Mouse (Mus musculus) CH12.LX (cell line): ENCODE data around the gene Pllp. TPM values are rescaled to one million over a fixed set of nuclear protein-coding genes. Genes with fewer than 3 reads are reported as not detected.
A peak's percentile ranks its signal among the peaks of the same experiment; 100 is the strongest.

ENCODE experiments used
- DNase-seq: peaks from one replicate; pipeline ENCODE4 v3.0.0-alpha.2; 2013; ENCODE audit errors: extremely low read depth
- H3K27ac ChIP-seq: 2 replicates; pipeline ENCODE4 v1.5.1; 2012; ENCODE audit warnings: low read depth, mild to moderate bottlenecking, control low read depth, moderate library complexity; ENCODE audit not compliant: insufficient read depth
- H3K27me3 ChIP-seq: replicated peaks from 2 replicates; pipeline ENCODE3; 2012; ENCODE audit warnings: inconsistent platforms
- H3K36me3 ChIP-seq, 2 experiments: replicated peaks in 1 of 2; 2 replicates each; pipeline versions ENCODE3 to v1.6.1; 2012; ENCODE audit warnings: inconsistent platforms in 1 of 2, low read length in 1 of 2, mild to moderate bottlenecking in 1 of 2, mixed read lengths in 1 of 2, moderate library complexity in 1 of 2; ENCODE audit not compliant: control insufficient read depth in 1 of 2, insufficient read depth in 1 of 2
- H3K4me1 ChIP-seq, 2 experiments: 2 replicates each; pipeline ENCODE4 v1.6.1; 2012; ENCODE audit warnings: inconsistent platforms in 1 of 2, moderate library complexity in 1 of 2; ENCODE audit not compliant: insufficient read depth in 2 of 2, control insufficient read depth in 1 of 2
- H3K4me2 ChIP-seq: 2 replicates; pipeline ENCODE4 v1.6.1; 2012; ENCODE audit warnings: low read depth, mild to moderate bottlenecking, control low read depth; ENCODE audit not compliant: poor library complexity, insufficient read depth, severe bottlenecking
- H3K4me3 ChIP-seq, 3 experiments: fragments of 150-350 bp in 1 of 3; sonication (generic) in 1 of 3; replicated peaks in 1 of 3; 2 replicates each; pipeline versions ENCODE3 to v1.5.1; 2011 to 2012; ENCODE audit warnings: low read depth in 2 of 3, low read length in 2 of 3, mild to moderate bottlenecking in 2 of 3, moderate library complexity in 2 of 3, control low read depth in 1 of 3, improper control_type of control experiment in 1 of 3, inconsistent platforms in 1 of 3, mixed read lengths in 1 of 3; ENCODE audit not compliant: poor library complexity in 1 of 3
- H3K79me2 ChIP-seq: replicated peaks from 2 replicates; pipeline ENCODE4 v1.6.1; 2012; ENCODE audit warnings: mild to moderate bottlenecking, moderate library complexity; ENCODE audit not compliant: control insufficient read depth, poor library complexity, insufficient read depth, severe bottlenecking; ENCODE audit errors: extremely low read depth
- H3K9ac ChIP-seq: 2 replicates; pipeline ENCODE4 v1.6.1; 2012; ENCODE audit warnings: low read depth, mild to moderate bottlenecking, control low read depth, moderate library complexity; ENCODE audit not compliant: insufficient read depth
- H3K9me3 ChIP-seq: replicated peaks from 2 replicates; pipeline ENCODE3; 2012; ENCODE audit warnings: low read length, inconsistent platforms, mixed read lengths
- BHLHE40 ChIP-seq: IDR thresholded peaks from 2 replicates; pipeline ENCODE4 v1.6.1; 2011; ENCODE audit warnings: mild to moderate bottlenecking, low read depth, low read length, improper control_type of control experiment
- CHD1 ChIP-seq: IDR thresholded peaks from 2 replicates; pipeline ENCODE4 v1.6.1; 2012; ENCODE audit warnings: low read depth, low read length, improper control_type of control experiment, inconsistent platforms
- CHD2 ChIP-seq: IDR thresholded peaks from 2 replicates; pipeline ENCODE4 v1.6.1; 2011; ENCODE audit warnings: low read length, improper control_type of control experiment
- E2F4 ChIP-seq: IDR thresholded peaks from 2 replicates; pipeline ENCODE4 v1.6.1; 2011; ENCODE audit warnings: low read depth, low read length, improper control_type of control experiment; ENCODE audit not compliant: insufficient replicate concordance
- EP300 ChIP-seq: IDR thresholded peaks from 2 replicates; pipeline ENCODE4 v1.6.1; 2011; ENCODE audit warnings: low read length, improper control_type of control experiment
- ETS1 ChIP-seq: conservative IDR thresholded peaks from 2 replicates; pipeline ENCODE4 v1.6.1; 2012; ENCODE audit warnings: low read depth, mild to moderate bottlenecking, inconsistent platforms, low read length, improper control_type of control experiment, moderate library complexity
- IRF4 ChIP-seq: IDR thresholded peaks from 2 replicates; pipeline ENCODE4 v1.6.1; 2014; ENCODE audit warnings: low read depth, mild to moderate bottlenecking, inconsistent platforms, low read length, improper control_type of control experiment
- MAFK ChIP-seq: IDR thresholded peaks from 2 replicates; pipeline ENCODE4 v1.6.1; 2011; ENCODE audit warnings: low read length, improper control_type of control experiment; ENCODE audit not compliant: insufficient replicate concordance
- MAX ChIP-seq: IDR thresholded peaks from 2 replicates; pipeline ENCODE4 v1.6.1; 2011; ENCODE audit warnings: low read length, improper control_type of control experiment
- MAZ ChIP-seq: IDR thresholded peaks from 2 replicates; pipeline ENCODE4 v1.6.1; 2012; ENCODE audit warnings: low read depth, mild to moderate bottlenecking, inconsistent platforms, low read length, improper control_type of control experiment, moderate library complexity
- MEF2A ChIP-seq: IDR thresholded peaks from 2 replicates; pipeline ENCODE4 v1.6.1; 2014; ENCODE audit warnings: low read depth, mild to moderate bottlenecking, inconsistent platforms, low read length, improper control_type of control experiment, borderline replicate concordance
- MXI1 ChIP-seq: IDR thresholded peaks from 2 replicates; pipeline ENCODE4 v1.6.1; 2011; ENCODE audit warnings: mild to moderate bottlenecking, low read depth, low read length, improper control_type of control experiment
- MYC ChIP-seq: IDR thresholded peaks from 2 replicates; pipeline ENCODE4 v1.6.1; 2011; ENCODE audit warnings: low read depth, mild to moderate bottlenecking, improper control_type of control experiment, low read length
- PAX5 ChIP-seq: IDR thresholded peaks from 2 replicates; pipeline ENCODE4 v1.6.1; 2012; ENCODE audit warnings: low read length, inconsistent platforms, mixed read lengths
- POLR2AphosphoS2 ChIP-seq: IDR thresholded peaks from 2 replicates; pipeline ENCODE4 v1.6.1; 2011; ENCODE audit warnings: low read depth, low read length, improper control_type of control experiment
- RAD21 ChIP-seq: IDR thresholded peaks from 2 replicates; pipeline ENCODE4 v1.6.1; 2011; ENCODE audit warnings: low read depth, mild to moderate bottlenecking, low read length, improper control_type of control experiment, moderate library complexity
- RCOR1 ChIP-seq: conservative IDR thresholded peaks from 2 replicates; pipeline ENCODE4 v1.6.1; 2012; ENCODE audit warnings: low read depth, mild to moderate bottlenecking, inconsistent platforms, low read length, improper control_type of control experiment
- TBP ChIP-seq: conservative IDR thresholded peaks from 2 replicates; pipeline ENCODE4 v1.6.1; 2011; ENCODE audit warnings: low read depth, low read length, improper control_type of control experiment
- TCF12 ChIP-seq: IDR thresholded peaks from 2 replicates; pipeline ENCODE4 v1.6.1; 2014; ENCODE audit warnings: low read depth, mild to moderate bottlenecking, inconsistent platforms, low read length, improper control_type of control experiment
- USF1 ChIP-seq: IDR thresholded peaks from 2 replicates; pipeline ENCODE4 v1.6.1; 2014; ENCODE audit warnings: low read depth, mild to moderate bottlenecking, inconsistent platforms, low read length, improper control_type of control experiment
- USF2 ChIP-seq: conservative IDR thresholded peaks from 2 replicates; pipeline ENCODE4 v1.6.1; 2011; ENCODE audit warnings: low read depth, low read length, improper control_type of control experiment
- ZC3H11A ChIP-seq: IDR thresholded peaks from 2 replicates; pipeline ENCODE4 v1.6.1; 2012; ENCODE audit warnings: low read depth, mild to moderate bottlenecking, inconsistent platforms, low read length, improper control_type of control experiment
- ZKSCAN1 ChIP-seq: IDR thresholded peaks from 2 replicates; pipeline ENCODE4 v1.6.1; 2012; ENCODE audit warnings: low read depth, inconsistent platforms, low read length, improper control_type of control experiment, borderline replicate concordance
- ZNF384 ChIP-seq: IDR thresholded peaks from 2 replicates; pipeline ENCODE4 v1.6.1; 2012; ENCODE audit warnings: low read depth, low read length, improper control_type of control experiment, inconsistent platforms
- dilution Hi-C: fragments of 300-500 bp; cut with MboI; formaldehyde crosslinking; loops from 2 replicates; pipeline ENCODE4 v1.14.3; 2020; ENCODE audit warnings: low sequenced_read_pairs; ENCODE audit not compliant: extremely low pct_unique_long_range_greater_than_20kb, extremely low pct_ligation_motif_present
- in situ Hi-C: fragments of 300-500 bp; cut with MboI; formaldehyde crosslinking; loops from 3 replicates; pipeline ENCODE4 v1.14.3; 2019; ENCODE audit warnings: low sequenced_read_pairs, low pct_ligation_motif_present, low pct_unique_long_range_greater_than_20kb, mixed read lengths
- polyA plus RNA-seq: library from polyadenylated mRNA; unstranded; fragments of >175 nt; gene quantifications from 2 replicates; pipeline ENCODE4 v1.2.1, GENCODE M21; 2012; ENCODE audit warnings: low read depth; ENCODE audit not compliant: insufficient read length
- total RNA-seq, 2 experiments: library from RNA; depleted of rRNA; stranded (reverse); fragments of 300-350 nt in 1 of 2; fragments of >200 nt in 1 of 2; gene quantifications; 2 replicates each; pipeline ENCODE4 v1.2.3; 2012 to 2014

Pllp gene
- total and polyA plus RNA-seq, 3 experiments: 5.3 to 29.5 (median 6.1) TPM

GRCm38 (mm10) chr8:94710336-94710735, 14.3 kb upstream of the Pllp start:
- Histone ChIP-seq H3K4me3 (no peak overlapping the region), H3K4me1 (peaks cover 44 to 80% of the 10 kb centered on the region in 2 experiments), H3K4me2 (no peak overlapping the region), H3K9me3 (no peaks in the 10 kb centered on the region), H3K79me2 (no peaks in the 10 kb centered on the region), H3K9ac (no peak overlapping the region), H3K27ac (no peak overlapping the region), H3K36me3 (no peaks in the 10 kb centered on the region), H3K27me3 (no peaks in the 10 kb centered on the region)
- DNase-seq: no peak
- in situ Hi-C loops: no loop called here
- TF ChIP-seq MYC (no peak), BHLHE40 (peak; percentile 48; the same call in 1 of the 2 replicates)
- dilution Hi-C loops: no loop called here

- peaks cover 36 to 54% of the 10 kb centered on the region in 2 experiments for H3K4me1 ChIP-seq
- no peaks in the 10 kb centered on the region for H3K27me3 ChIP-seq
- no peaks in the 10 kb centered on the region for H3K36me3 ChIP-seq
- peak overlapping the region; percentile 94 for H3K27ac ChIP-seq
- in situ Hi-C loops: loop anchor here (5.0 to 10.0 kb wide), 3 partner anchors 35 to 198 kb away; no protein-coding TSS in a partner anchor
- no peak overlapping the region for H3K4me3 ChIP-seq
- H3K79me2 ChIP-seq: no peaks in the 10 kb centered on the region
- peak; percentile 51 for DNase-seq
- dilution Hi-C loops: no loop called here
- H3K9me3 ChIP-seq: no peaks in the 10 kb centered on the region
- peak overlapping the region; percentile 48 for H3K4me2 ChIP-seq
- H3K9ac ChIP-seq: peak overlapping the region; percentile 41
- TF ChIP-seq PAX5 (no peak), POLR2AphosphoS2 (no peak), ZC3H11A (no peak), USF1 (peak; percentile 49), ZNF384 (peak; percentile 35; the same call in 1 of the 2 replicates), EP300 (0 out of 2 replicates have a peak, but pooled peaks have one; percentile 38), ETS1 (peak; percentile 54), RAD21 (no peak), MAFK (peak; percentile 63; the same call in 1 of the 2 replicates), E2F4 (no peak), IRF4 (peak; percentile 23; the same call in 1 of the 2 replicates), MEF2A (peak; percentile 85), ZKSCAN1 (no peak), CHD2 (0 out of 2 replicates have a peak, but pooled peaks have one; percentile 11), TCF12 (no peak; the same call in 1 of the 2 replicates), MXI1 (0 out of 2 replicates have a peak, but pooled peaks have one; percentile 27), CHD1 (0 out of 2 replicates have a peak, but pooled peaks have one; percentile 59), USF2 (peak; percentile 38; the same call in 1 of the 2 replicates), MAX (peak; percentile 15; the same call in 1 of the 2 replicates), RCOR1 (0 out of 2 replicates have a peak, but pooled peaks have one; percentile 47), MAZ (0 out of 2 replicates have a peak, but pooled peaks have one; percentile 19), TBP (no peak)
Observed at GRCm38 (mm10) chr8:94706732-94707395, 10.8 kb upstream of the Pllp start.
